ENCODE assay signal across 16 mouse cellular contexts in the genomic region with DNA sequence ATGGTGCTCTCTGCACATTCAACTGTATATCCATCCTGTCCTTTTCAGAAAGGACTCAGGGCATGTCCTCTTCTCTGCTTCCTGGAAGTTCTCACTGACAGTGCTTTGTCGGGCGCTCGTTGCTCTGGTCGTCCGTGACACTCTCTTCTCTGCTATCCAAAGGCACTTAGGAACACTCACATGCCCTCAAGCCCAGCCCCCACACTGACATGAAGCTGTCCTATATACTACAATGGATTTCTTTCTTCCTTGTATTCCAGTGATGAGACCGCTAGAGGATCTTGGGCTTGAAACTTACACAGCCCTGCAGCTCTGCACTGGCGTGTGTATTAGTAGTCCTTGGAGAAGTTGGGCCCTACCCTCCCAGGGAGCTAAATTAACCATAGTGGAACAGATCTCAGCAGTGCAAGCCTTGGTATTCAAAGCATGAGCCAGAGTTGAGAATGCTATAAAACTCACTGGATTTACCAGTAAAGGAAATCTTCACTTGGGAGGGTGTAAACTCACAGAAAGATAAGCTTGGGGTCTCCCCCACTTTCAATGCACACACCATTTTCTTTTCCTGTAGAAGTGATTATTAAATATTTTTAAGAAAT.
"Had no signal": no experiment of that assay in that cellular context is flagged by ENCODE, and none has a peak within 500 bp of the region (broad histone marks: within the 10 kb centered on the region; RNA-seq: fewer than 3 reads in every experiment).

No protein-coding gene starts in this region.

- H3K4me3 ChIP-seq: kidney, embryonic 15.5 days; limb, embryonic 15.5 days; liver, embryonic 12.5 days; megakaryocyte, embryonic 14.5 days; midbrain, embryonic 13.5 days; myocyte; neural tube, embryonic 12.5 days; stomach, embryonic 15.5 days had no signal

- H3K9me3 ChIP-seq: kidney, embryonic 15.5 days; limb, embryonic 15.5 days; liver, embryonic 12.5 days; megakaryocyte, embryonic 14.5 days; midbrain, embryonic 13.5 days; neural tube, embryonic 12.5 days; stomach, embryonic 15.5 days had no signal

- H3K36me3 ChIP-seq: kidney, embryonic 15.5 days; limb, embryonic 15.5 days; liver, embryonic 12.5 days; midbrain, embryonic 13.5 days; neural tube, embryonic 12.5 days; stomach, embryonic 15.5 days had no signal

- H3K9ac ChIP-seq: kidney, embryonic 15.5 days; limb, embryonic 15.5 days; liver, embryonic 12.5 days; lung, embryonic 14.5 days; midbrain, embryonic 13.5 days; neural tube, embryonic 12.5 days; stomach, embryonic 15.5 days had no signal

- H3K4me2 ChIP-seq: kidney, embryonic 15.5 days; limb, embryonic 15.5 days; liver, embryonic 12.5 days; lung, embryonic 14.5 days; midbrain, embryonic 13.5 days; neural tube, embryonic 12.5 days; stomach, embryonic 15.5 days had no signal

- H3K27ac ChIP-seq: kidney, embryonic 15.5 days; limb, embryonic 15.5 days; liver, embryonic 12.5 days; macrophage; midbrain, embryonic 13.5 days; neural tube, embryonic 12.5 days; stomach, embryonic 15.5 days had no signal

- H3K4me1 ChIP-seq: megakaryocyte, embryonic 14.5 days; neural tube, embryonic 12.5 days had no signal

- H3K27me3 ChIP-seq: kidney, embryonic 15.5 days; limb, embryonic 15.5 days; liver, embryonic 12.5 days; megakaryocyte, embryonic 14.5 days; midbrain, embryonic 13.5 days; neural tube, embryonic 12.5 days; stomach, embryonic 15.5 days had no signal

- DNase-seq: kidney, adult 18-20 months; kidney, postnatal 14 days; layer of hippocampus, postnatal 36 days; lung, embryonic 14.5 days; lung, postnatal 10 days; right cerebral cortex, postnatal 14 days; thymus, postnatal 36 days had no signal

- ATAC-seq: liver, embryonic 12.5 days; midbrain, embryonic 13.5 days had no signal
